Mouse (Mus musculus) layer of hippocampus, postnatal 10 days (tissue): ENCODE measurements around the gene Ebi3. TPM values are rescaled to one million over a fixed set of nuclear protein-coding genes. Genes with fewer than 3 reads are reported as not detected.

Experiments used
- DNase-seq, 2 experiments: peaks; one replicate each; pipeline ENCODE4 v3.0.0; 2021; ENCODE audit warnings: low spot score in 2 of 2
- total RNA-seq, 2 experiments: library from RNA; stranded (reverse); gene quantifications; 2 replicates each; pipeline ENCODE4 v1.2.3; 2021

Gene Ebi3
- total RNA-seq, 2 experiments from 2014 or later, result 3.1 to 3.8 TPM

GRCm38 (mm10) chr17:55996007-55996406, 43.6 kb downstream of the Ebi3 start:
- DNase-seq, result no peak

- DNase-seq, result no peak
Measured at GRCm38 (mm10) chr17:55999794-56000499, 47.5 kb downstream of the Ebi3 start.

- DNase-seq, result no peak
Measured at GRCm38 (mm10) chr17:56003000-56003399, 50.6 kb downstream of the Ebi3 start.

- DNase-seq, result no peak
Measured at GRCm38 (mm10) chr17:56005415-56006061, 53.1 kb downstream of the Ebi3 start, which contains the start of the genes Stap2 and Mpnd. Stap2 (minus strand) TSS chr17:56005584. Mpnd (plus strand) TSS chr17:56005711.

Other genes with a start within 250 kb of the Ebi3 start
- 1 to 10 TPM; 5.8 to 5.9 TPM for gene Pot1b, start 240.0 kb upstream of the Ebi3 start, total RNA-seq
- not detected for gene Adgre4, start 202.7 kb upstream of the Ebi3 start, total RNA-seq
- gene Zfp119a, start 73.7 kb upstream of the Ebi3 start, total RNA-seq, result 10 to 100 TPM in 1 of 2 experiments, 1 to 10 TPM in 1; 9.4 to 10.5 TPM
- 1 to 10 TPM; 7.8 to 8.1 TPM for gene Zfp959, start 60.5 kb upstream of the Ebi3 start, total RNA-seq
- 1 to 10 TPM; 3.9 to 4.4 TPM for gene Zfp119b, start 3.1 kb upstream of the Ebi3 start, total RNA-seq
- 10 to 100 TPM; 15.9 to 16.8 TPM for gene Yju2, start 6.5 kb downstream of the Ebi3 start, total RNA-seq
- gene Shd, start 17.8 kb downstream of the Ebi3 start, total RNA-seq, result 10 to 100 TPM; 53.7 to 55.3 TPM
- gene Fsd1, start 33.9 kb downstream of the Ebi3 start, total RNA-seq, result 100 to 1,000 TPM in 1 of 2 experiments, 10 to 100 TPM in 1; 98.0 to 101 TPM
- 1 to 10 TPM; 5.3 TPM for gene Stap2, start 52.9 kb downstream of the Ebi3 start, total RNA-seq
- gene Mpnd, start 53.1 kb downstream of the Ebi3 start, total RNA-seq, result 100 to 1,000 TPM; 109 to 112 TPM
- 10 to 100 TPM; 58.7 to 59.9 TPM for gene Sh3gl1, start 84.0 kb downstream of the Ebi3 start, total RNA-seq
- gene Chaf1a, start 87.8 kb downstream of the Ebi3 start, total RNA-seq, result 1 to 10 TPM; 5.2 to 6.2 TPM
- gene Ubxn6, start 122.4 kb downstream of the Ebi3 start, total RNA-seq, result 10 to 100 TPM; 68.5 to 70.6 TPM
- gene Hdgfl2, start 127.0 kb downstream of the Ebi3 start, total RNA-seq, result 100 to 1,000 TPM in 1 of 2 experiments, 10 to 100 TPM in 1; 99.8 to 115 TPM
- under 1 TPM; 0.43 to 0.51 TPM for gene Plin4, start 157.2 kb downstream of the Ebi3 start, total RNA-seq
- 1 to 10 TPM; 1.0 to 1.7 TPM for gene Plin5, start 165.0 kb downstream of the Ebi3 start, total RNA-seq
- not detected for gene Lrg1, start 169.4 kb downstream of the Ebi3 start, total RNA-seq
- 100 to 1,000 TPM; 117 to 125 TPM for gene Sema6b, start 187.7 kb downstream of the Ebi3 start, total RNA-seq
- gene Tnfaip8l1, start 209.8 kb downstream of the Ebi3 start, total RNA-seq, result 1 to 10 TPM; 7.0 to 7.2 TPM
- gene Mydgf, start 231.3 kb downstream of the Ebi3 start, total RNA-seq, result 10 to 100 TPM; 48.3 to 53.7 TPM